Mouse (Mus musculus): ENCODE data around the gene R3hdm4. TPM values are rescaled to one million over a fixed set of nuclear protein-coding genes. Genes with fewer than 3 reads are reported as not detected.

R3hdm4 gene
- polyA plus RNA-seq, 1 experiment = 425 TPM

DNA sequence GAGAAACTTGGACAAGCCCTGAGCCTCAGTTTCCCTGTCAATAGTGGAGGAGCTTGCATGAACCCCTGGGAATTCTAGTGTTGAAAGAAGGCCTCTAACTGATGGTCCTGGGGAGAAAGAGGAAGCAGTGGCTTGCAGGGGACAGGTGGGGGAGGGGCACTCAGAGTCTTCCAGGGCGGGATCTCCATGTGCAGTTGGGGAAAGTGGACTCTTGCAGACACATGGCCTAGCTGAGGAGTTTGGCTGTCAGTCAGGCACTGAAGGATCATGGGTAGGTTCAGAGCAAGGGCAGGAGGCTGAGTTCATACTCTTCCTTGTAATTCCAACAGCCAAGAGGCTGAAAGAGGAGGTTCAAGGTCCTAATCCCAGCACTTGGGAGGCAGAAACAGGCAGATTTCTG, 43.8 kb downstream of the R3hdm4 start:
- TF ChIP-seq CTCF (IDR thresholded peaks at IDR 0.05; ENCODE audit: extremely low read depth, insufficient read depth, low read length) = no peak
- TF ChIP-seq POLR2A (IDR thresholded peaks at IDR 0.05; ENCODE audit: extremely low read depth, insufficient read depth, low read length) = no peak
- H3K27ac ChIP-seq (ENCODE audit: insufficient read depth, low read length) = no peak overlapping the region
- no peak overlapping the region for H3K4me3 ChIP-seq (ENCODE audit: insufficient read depth, low read length)
- no peaks in the 10 kb centered on the region for H3K4me1 ChIP-seq (ENCODE audit: control insufficient read depth, insufficient read depth, low read length)

DNA sequence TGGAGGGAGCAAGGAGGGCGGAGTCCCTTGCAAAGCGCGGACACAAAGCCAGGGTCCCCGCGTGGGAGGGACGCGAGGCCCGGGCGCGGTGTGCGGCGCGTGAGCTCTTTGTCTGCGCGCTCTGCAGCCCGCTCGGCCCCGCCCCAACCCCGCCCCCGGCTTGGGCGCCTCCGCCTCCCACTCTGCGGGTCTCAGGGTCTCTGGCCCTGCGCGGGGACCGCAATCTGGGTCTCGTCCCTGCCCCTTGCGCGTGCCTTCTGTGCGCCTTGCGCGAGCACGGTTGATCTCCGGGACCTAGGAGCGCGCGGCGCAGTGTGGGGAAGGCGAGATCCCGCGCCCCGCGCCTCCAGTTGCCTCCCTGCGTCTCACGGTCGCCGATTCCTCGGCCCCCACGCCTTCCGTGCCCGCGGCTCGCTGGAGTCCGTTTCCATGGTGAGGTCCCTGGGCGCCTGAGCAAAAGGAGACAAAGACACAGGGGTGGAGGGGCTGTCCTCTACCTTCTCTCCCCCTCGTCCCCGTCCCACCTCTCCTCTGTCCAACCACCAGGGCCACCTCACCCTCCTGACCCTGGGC, 46.6 kb downstream of the R3hdm4 start, which contains the start of the genes Prtn3 and Plppr3:
Prtn3 (plus strand) TSS at position 187 of the 573 bp plus-strand sequence.
Plppr3 (minus strand) TSS at position 345 of the 573 bp plus-strand sequence.
- no peak for TF ChIP-seq POLR2A (IDR thresholded peaks at IDR 0.05; ENCODE audit: extremely low read depth, insufficient read depth, low read length)
- TF ChIP-seq CTCF (IDR thresholded peaks at IDR 0.05; ENCODE audit: extremely low read depth, insufficient read depth, low read length) = no peak
- peak within 1 kb of the TSS; percentile 55 for H3K27ac ChIP-seq (ENCODE audit: insufficient read depth, low read length)
- no peaks in the 10 kb centered on the region for H3K4me1 ChIP-seq (ENCODE audit: control insufficient read depth, insufficient read depth, low read length)
- peak within 1 kb of the TSS; percentile 86 for H3K4me3 ChIP-seq (ENCODE audit: insufficient read depth, low read length)

DNA sequence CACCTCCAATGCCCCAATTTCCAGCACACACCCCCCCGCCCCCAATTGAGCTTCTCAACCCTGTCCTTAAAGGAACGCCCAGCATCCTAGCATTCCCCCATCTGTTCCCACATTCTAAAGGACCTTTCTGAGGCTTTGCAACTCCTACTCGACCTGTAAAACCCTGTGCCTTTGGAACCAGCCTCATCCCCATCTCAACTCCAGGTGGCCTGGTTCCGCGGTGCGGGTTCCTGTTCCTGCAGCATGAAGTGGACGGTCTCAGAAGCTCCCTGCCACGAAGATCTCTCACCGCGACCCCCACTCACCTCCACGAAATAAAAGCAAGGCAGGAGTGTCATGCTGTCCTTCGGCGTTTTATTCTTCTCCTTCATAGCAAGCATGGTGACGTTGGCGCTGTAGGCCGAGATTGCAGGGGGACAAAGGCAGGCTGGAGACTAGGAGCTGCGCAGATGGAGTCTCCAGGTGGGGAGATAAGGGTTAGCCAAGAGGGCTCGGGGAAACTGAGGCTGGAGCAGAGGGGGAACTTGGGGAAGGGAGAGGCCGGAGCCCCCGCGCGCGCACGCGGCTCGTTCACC, 47.2 kb downstream of the R3hdm4 start:
- Histone ChIP-seq H3K27ac (ENCODE audit: insufficient read depth, low read length) (peak overlapping the region; percentile 55), H3K4me3 (ENCODE audit: insufficient read depth, low read length) (peak overlapping the region; percentile 86), H3K4me1 (ENCODE audit: control insufficient read depth, insufficient read depth, low read length) (no peaks in the 10 kb centered on the region)
- no peak for TF ChIP-seq CTCF (IDR thresholded peaks at IDR 0.05; ENCODE audit: extremely low read depth, insufficient read depth, low read length)
- no peak for TF ChIP-seq POLR2A (IDR thresholded peaks at IDR 0.05; ENCODE audit: extremely low read depth, insufficient read depth, low read length)

DNA sequence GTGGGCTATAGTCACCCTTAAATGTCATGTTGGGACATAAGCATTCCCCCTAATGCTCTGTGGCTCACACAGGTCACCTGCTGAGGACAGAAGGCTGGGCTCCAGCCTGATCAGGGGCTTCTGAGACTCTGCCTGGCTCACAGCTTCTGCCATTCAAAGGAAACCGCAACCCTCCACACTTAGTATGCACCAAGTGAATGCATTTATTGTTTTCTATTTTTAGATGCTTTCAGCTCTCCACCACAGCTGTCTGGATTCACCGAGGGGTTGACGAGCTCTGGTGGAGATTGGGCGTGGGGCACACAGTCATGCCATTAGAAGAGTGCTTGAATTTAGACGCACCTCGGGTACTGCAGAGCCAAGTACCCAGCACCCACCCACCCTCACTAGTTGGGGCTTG, 47.7 kb downstream of the R3hdm4 start:
- Histone ChIP-seq H3K27ac (ENCODE audit: insufficient read depth, low read length) (no peak overlapping the region), H3K4me3 (ENCODE audit: insufficient read depth, low read length) (peak overlapping the region; percentile 86), H3K4me1 (ENCODE audit: control insufficient read depth, insufficient read depth, low read length) (no peaks in the 10 kb centered on the region)
- no peak for TF ChIP-seq POLR2A (IDR thresholded peaks at IDR 0.05; ENCODE audit: extremely low read depth, insufficient read depth, low read length)
- TF ChIP-seq CTCF (IDR thresholded peaks at IDR 0.05; ENCODE audit: extremely low read depth, insufficient read depth, low read length) = no peak

DNA sequence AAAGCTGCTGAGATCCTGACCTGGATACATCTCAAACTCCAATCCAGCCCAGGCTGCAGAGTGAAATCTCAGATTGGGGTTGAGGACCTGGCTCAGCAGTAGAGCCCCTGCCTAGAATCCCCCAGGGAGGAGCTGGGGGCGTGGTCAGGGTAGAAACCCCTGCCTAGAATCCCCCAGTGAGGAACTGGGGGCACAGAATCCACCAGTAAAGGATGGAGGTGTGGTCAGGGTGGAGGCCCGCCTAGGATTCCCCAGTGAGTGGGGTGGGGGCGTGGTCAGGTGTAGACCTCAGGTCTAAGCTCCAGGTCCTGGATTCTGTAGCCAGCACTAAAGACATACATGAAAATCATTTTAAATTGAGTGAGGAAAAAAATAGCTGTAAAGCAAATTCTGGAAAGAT, 48.1 kb downstream of the R3hdm4 start:
- Histone ChIP-seq H3K27ac (ENCODE audit: insufficient read depth, low read length) (no peak overlapping the region), H3K4me3 (ENCODE audit: insufficient read depth, low read length) (peak overlapping the region; percentile 86; the same call in 1 of the 2 replicates), H3K4me1 (ENCODE audit: control insufficient read depth, insufficient read depth, low read length) (no peaks in the 10 kb centered on the region)
- TF ChIP-seq POLR2A (IDR thresholded peaks at IDR 0.05; ENCODE audit: extremely low read depth, insufficient read depth, low read length) (no peak), CTCF (IDR thresholded peaks at IDR 0.05; ENCODE audit: extremely low read depth, insufficient read depth, low read length) (no peak)

DNA sequence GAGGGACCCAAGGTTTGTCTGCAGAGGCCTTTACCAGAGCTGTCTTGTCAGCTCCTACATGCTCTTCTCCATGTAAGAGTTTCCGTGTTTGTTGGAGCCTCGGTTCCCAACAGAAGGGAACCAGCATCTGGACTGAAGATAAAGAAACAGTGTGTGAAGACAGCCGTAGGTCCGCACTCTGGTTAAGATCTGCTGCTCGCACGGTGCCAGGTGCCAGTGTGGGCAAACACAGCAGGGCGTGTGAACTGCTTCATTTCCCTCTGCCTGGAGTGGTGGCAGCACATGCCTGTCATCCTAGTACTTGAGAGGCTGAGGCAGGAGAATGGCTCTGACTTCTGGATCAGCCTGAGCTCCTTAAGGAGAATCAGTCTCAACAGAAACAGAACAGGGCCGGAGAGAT, 49.2 kb downstream of the R3hdm4 start:
- TF ChIP-seq POLR2A (IDR thresholded peaks at IDR 0.05; ENCODE audit: extremely low read depth, insufficient read depth, low read length) (no peak), CTCF (IDR thresholded peaks at IDR 0.05; ENCODE audit: extremely low read depth, insufficient read depth, low read length) (no peak)
- Histone ChIP-seq H3K4me1 (ENCODE audit: control insufficient read depth, insufficient read depth, low read length) (no peaks in the 10 kb centered on the region), H3K4me3 (ENCODE audit: insufficient read depth, low read length) (no peak overlapping the region), H3K27ac (ENCODE audit: insufficient read depth, low read length) (no peak overlapping the region)

DNA sequence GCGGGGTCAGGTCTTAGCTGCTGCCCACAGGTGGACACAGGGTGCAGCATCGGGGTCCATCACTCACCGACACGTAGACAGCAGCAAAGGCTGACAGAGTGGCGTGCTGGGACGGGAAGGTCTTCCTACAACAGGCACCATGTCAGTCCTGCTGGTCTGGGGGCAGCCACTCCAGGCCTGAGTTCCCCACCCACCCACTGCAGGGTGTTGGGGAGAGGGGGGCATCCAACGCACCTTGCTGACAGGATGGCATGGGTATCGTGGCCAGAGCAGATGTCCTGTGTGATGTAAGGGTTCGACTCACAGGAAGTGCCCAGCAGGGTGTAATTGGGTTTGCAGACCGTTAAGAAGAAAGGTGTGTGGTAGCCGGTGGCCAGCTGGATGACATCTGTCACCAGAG, 54.4 kb downstream of the R3hdm4 start:
- H3K27ac ChIP-seq (ENCODE audit: insufficient read depth, low read length) = no peak overlapping the region
- no peak overlapping the region for H3K4me3 ChIP-seq (ENCODE audit: insufficient read depth, low read length)

DNA sequence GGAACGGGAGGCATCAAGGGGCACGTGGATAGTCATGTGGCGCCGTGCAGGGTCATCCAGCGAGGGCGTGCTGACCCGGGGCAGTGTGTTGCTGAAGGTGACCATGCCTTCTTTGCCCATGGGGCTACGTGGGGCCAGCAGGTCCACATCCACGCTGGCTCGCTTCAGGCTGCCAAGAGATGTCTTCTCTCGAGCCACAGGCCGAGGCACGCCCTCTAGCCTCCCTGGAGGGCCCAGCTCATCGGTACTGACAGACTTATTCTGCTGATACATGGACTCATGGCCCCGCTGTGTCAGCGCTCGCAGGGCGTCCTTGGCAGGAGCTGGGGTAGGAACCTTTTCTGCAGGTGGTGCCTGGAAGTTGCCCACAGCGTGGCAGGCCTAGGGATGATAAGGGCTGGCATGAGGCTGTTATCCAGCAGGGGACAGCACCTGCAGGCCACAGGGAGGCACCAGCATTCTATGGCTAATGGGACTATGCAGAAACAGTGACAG, 55.2 kb downstream of the R3hdm4 start:
- H3K4me1 ChIP-seq (ENCODE audit: control insufficient read depth, insufficient read depth, low read length) = 0 out of 2 replicates have a peak, but pooled peaks cover 1% of the 10 kb centered on the region
- H3K4me3 ChIP-seq (ENCODE audit: insufficient read depth, low read length) = no peak overlapping the region
- TF ChIP-seq CTCF (IDR thresholded peaks at IDR 0.05; ENCODE audit: extremely low read depth, insufficient read depth, low read length) (0 out of 2 replicates have a peak, but pooled peaks have one; percentile 19), POLR2A (IDR thresholded peaks at IDR 0.05; ENCODE audit: extremely low read depth, insufficient read depth, low read length) (no peak)
- no peak overlapping the region for H3K27ac ChIP-seq (ENCODE audit: insufficient read depth, low read length)

More for the DNA sequence above, 54.4 kb downstream of the R3hdm4 start:
- H3K4me1 ChIP-seq (ENCODE audit: control insufficient read depth, insufficient read depth, low read length) = 0 out of 2 replicates have a peak, but pooled peaks cover 1% of the 10 kb centered on the region
- TF ChIP-seq POLR2A (IDR thresholded peaks at IDR 0.05; ENCODE audit: extremely low read depth, insufficient read depth, low read length) = no peak
- TF ChIP-seq CTCF (IDR thresholded peaks at IDR 0.05; ENCODE audit: extremely low read depth, insufficient read depth, low read length) = no peak

DNA sequence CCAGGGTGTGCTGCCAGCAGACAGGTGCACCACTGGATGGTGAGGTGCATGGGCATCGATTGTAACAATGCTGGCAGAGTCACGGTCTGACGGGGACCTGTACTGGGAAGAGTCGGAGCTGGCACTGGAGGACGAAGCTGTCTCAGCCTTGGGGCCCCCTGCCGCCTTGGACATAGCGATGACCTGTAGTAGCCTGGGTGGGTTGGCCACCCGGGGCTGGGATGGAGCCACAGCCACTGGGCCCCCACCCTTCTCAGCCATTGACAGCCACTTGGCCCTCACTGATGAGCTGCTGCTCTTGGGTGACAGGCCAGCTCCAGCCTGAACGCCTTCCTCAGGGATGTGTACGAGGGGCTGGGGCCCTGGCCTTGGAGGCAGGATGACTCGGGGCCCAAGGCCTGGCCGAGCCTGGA, 55.8 kb downstream of the R3hdm4 start:
- H3K27ac ChIP-seq (ENCODE audit: insufficient read depth, low read length) = no peak overlapping the region
- H3K4me3 ChIP-seq (ENCODE audit: insufficient read depth, low read length) = no peak overlapping the region
- H3K4me1 ChIP-seq (ENCODE audit: control insufficient read depth, insufficient read depth, low read length) = 0 out of 2 replicates have a peak, but pooled peaks cover 1% of the 10 kb centered on the region
- TF ChIP-seq CTCF (IDR thresholded peaks at IDR 0.05; ENCODE audit: extremely low read depth, insufficient read depth, low read length) = no peak
- TF ChIP-seq POLR2A (IDR thresholded peaks at IDR 0.05; ENCODE audit: extremely low read depth, insufficient read depth, low read length) = no peak

Data from cortical plate, adult 2 months (tissue).